Mouse (Mus musculus) C2C12 (cell line): Measurements from ENCODE around the gene Galns.

ENCODE experiments used
- CEBPB ChIP-seq: IDR thresholded peaks from one replicate; pipeline ENCODE4 v1.6.1; 2011; ENCODE audit warnings: low read depth, mild to moderate bottlenecking, control low read depth, moderate library complexity
- CTCF ChIP-seq: IDR thresholded peaks from one replicate; pipeline ENCODE4 v1.5.1; 2011; ENCODE audit not compliant: control insufficient read depth, insufficient read depth, insufficient read length
- MAX ChIP-seq: IDR thresholded peaks from one replicate; pipeline ENCODE4 v1.6.1; 2011; ENCODE audit warnings: mild to moderate bottlenecking, control low read depth
- MYOD1 ChIP-seq: IDR thresholded peaks from one replicate; pipeline ENCODE4 v1.6.1; 2011; ENCODE audit warnings: low read depth; ENCODE audit not compliant: control insufficient read depth, insufficient read length
- MYOG ChIP-seq: IDR thresholded peaks from one replicate; pipeline ENCODE4 v1.6.1; 2011; ENCODE audit not compliant: control insufficient read depth, insufficient read length; ENCODE audit errors: extremely low read depth
- USF1 ChIP-seq: IDR thresholded peaks from one replicate; pipeline ENCODE4 v1.6.1; 2011; ENCODE audit warnings: low read depth, mild to moderate bottlenecking, control low read depth, moderate library complexity

DNA sequence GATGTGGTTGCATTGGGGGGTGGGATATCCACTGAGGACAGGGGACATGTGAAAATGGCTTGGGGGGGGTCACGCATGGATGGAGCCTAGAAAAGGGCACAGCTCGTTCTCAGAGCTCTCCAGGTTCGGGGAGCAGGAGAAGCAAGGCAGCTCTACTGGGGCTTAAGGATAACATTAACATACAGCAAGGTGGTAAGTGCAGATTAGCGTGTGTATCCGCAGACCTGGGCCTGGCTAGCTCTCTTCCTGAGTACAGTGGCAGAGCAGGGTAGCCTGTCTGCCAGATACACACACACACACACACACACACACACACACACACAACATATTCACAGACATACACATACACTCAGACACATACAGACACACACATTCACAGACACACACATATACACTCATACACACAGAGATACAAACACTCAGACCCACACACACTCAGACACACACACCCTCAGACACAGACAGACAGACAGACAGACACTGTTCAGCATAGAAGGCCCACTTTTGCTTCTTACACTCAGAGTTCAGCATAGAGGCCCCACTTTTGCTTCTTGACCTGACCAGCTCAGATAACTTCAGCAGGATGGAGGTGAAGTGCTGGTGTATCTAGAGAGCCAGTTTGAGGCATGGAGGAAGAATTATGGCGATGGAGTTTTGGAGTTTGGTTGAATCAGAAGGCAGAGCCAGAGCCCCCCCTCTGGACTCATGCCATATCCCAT lies 7.6 kb upstream of the Galns start:
- TF ChIP-seq CTCF (no peak), USF1 (no peak), MAX (no peak), MYOD1 (no peak), CEBPB (no peak), MYOG (no peak)
